Mouse (Mus musculus) lung, postnatal 0 days (tissue): ENCODE measurements at regions not wholly inside any gene's neighbourhood (a gene's known extent, or its start where the extent isn't known, plus 50 kb on each side); places are given as distances from the start of the nearest gene placed in this dataset.
A peak's percentile ranks its signal among the peaks of the same experiment; 100 is the strongest.

Experiments
- CTCF ChIP-seq: IDR thresholded peaks from 2 replicates; pipeline ENCODE4 v1.5.1; 2016; ENCODE audit warnings: antibody characterized with exemption, mild to moderate bottlenecking
- EP300 ChIP-seq: IDR thresholded peaks from 2 replicates; pipeline ENCODE4 v1.6.1; 2016; ENCODE audit warnings: antibody characterized with exemption, mild to moderate bottlenecking, control low read depth

DNA sequence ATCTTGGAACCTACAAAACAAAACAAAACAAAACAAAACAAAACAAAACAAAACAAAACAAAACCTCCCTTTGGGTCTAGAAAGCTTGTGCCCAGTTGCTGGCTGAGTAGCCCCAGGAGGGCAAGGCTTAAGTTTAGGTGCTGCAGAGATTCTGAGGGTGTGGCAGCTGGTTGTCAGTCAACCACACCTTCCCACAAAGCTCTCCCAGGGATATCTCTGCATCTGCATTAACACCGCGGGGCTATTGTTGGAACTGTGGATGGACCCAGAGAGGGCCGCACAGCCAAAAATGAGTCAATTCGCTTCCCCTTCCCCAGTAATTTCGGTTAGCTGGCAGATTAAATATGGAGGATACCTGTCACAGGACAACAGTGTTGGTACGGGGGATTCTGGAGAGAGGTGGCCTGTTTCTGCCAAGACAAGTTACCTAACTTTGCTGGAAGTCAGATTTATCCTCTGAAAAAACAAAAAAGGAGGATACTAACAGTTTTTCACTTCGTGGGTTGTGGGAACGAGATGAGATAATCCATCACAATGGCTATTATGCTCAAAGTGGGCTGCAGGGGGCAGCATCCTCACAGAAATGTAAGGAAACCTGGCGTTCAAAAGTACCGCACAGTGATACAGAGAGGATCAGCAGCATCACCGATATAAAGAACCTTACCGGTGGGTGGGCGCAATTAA lies 96.7 kb downstream of the 1500009L16Rik start:
- TF ChIP-seq CTCF (peak; percentile 86), EP300 (no peak)
